Mouse (Mus musculus): ENCODE data around the gene Epb41l1. TPM values are rescaled to one million over a fixed set of nuclear protein-coding genes. Genes with fewer than 3 reads are reported as not detected.
"Not testable (repeated sequence)": the region's sequence is repeated elsewhere in the genome, so short reads cannot be mapped to it uniquely, and the experiment has no call there.

Epb41l1 gene
- polyA plus RNA-seq, 1 experiment from 2014 or later = 3.1 TPM

DNA sequence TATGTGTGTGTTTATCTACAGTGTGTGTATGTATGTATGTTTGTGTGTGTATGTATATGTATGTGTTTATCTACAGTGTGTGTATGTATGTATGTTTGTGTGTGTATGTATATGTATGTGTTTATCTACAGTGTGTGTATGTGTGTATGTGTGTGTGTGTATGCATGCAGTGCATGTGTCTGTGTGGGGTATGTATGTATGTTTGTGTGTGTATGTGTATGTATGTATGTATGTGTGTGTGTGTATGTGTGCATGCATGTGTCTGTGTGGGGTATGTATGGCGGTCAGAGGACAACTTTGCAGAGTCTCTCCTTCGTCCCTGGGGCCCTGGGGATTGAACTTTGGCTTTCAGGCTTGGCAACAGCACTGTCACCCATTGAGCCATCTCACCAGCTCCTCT is 96.0 kb downstream of the Epb41l1 start:
- H3K4me3 ChIP-seq (ENCODE audit: low read depth, low read length); H3K9me3 ChIP-seq (ENCODE audit: control insufficient read depth, low read length); DNase-seq (ENCODE audit: low spot score, missing footprints); H3K9ac ChIP-seq (ENCODE audit: low read length); H3K4me2 ChIP-seq; H3K36me3 ChIP-seq (ENCODE audit: control insufficient read depth, insufficient read depth, low read length); H3K27me3 ChIP-seq (ENCODE audit: control insufficient read depth, insufficient read depth, low read length); H3K4me1 ChIP-seq (ENCODE audit: control insufficient read depth, insufficient read depth, low read length); H3K27ac ChIP-seq (ENCODE audit: low read depth, low read length): not testable (repeated sequence)
- 83% methylated on average over 2 of the region's 2 CpGs for WGBS
- ATAC-seq (ENCODE audit: low FRiP score) = 0 out of 2 replicates have a peak, but pooled peaks have one; percentile 58

DNA sequence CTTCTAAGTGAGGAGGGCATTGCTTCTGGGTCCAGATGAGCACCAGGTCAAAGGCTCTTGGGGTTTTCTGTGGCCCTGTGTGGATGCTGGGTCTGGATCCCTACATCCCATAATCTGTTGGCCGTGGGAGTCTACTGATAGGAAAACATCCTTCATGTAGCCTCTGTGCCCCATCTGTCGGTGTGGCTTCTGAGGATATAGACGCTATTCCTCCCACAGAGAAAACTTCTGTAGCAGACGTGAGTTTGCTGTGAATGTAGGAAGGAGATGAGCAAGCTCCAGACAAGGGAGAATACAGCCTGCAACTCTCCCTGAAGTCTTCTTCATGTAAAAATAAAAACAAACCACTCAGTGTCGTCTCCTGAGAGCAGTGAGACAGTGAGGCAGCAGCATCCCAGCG is 97.6 kb downstream of the Epb41l1 start:
- no peak for DNase-seq (ENCODE audit: low spot score, missing footprints)
- no peak overlapping the region for H3K4me2 ChIP-seq
- H3K27me3 ChIP-seq (ENCODE audit: control insufficient read depth, insufficient read depth, low read length) = no peaks in the 10 kb centered on the region
- no peak overlapping the region for H3K27ac ChIP-seq (ENCODE audit: low read depth, low read length)
- H3K9ac ChIP-seq (ENCODE audit: low read length) = no peak overlapping the region
- H3K9me3 ChIP-seq (ENCODE audit: control insufficient read depth, low read length) = no peaks in the 10 kb centered on the region
- H3K4me1 ChIP-seq (ENCODE audit: control insufficient read depth, insufficient read depth, low read length) = no peaks in the 10 kb centered on the region
- 88% methylated on average over 6 of the region's 6 CpGs for WGBS
- ATAC-seq (ENCODE audit: low FRiP score) = no peak
- no peak overlapping the region for H3K4me3 ChIP-seq (ENCODE audit: low read depth, low read length)
- 0 out of 2 replicates have a peak, but pooled peaks cover 3% of the 10 kb centered on the region for H3K36me3 ChIP-seq (ENCODE audit: control insufficient read depth, insufficient read depth, low read length)

- ATAC-seq (ENCODE audit: low FRiP score) = no peak
- 89% methylated on average over 5 of the region's 5 CpGs for WGBS
Measured at GRCm38 (mm10) chr2:156519584-156519983, 98.9 kb downstream of the Epb41l1 start.

DNA sequence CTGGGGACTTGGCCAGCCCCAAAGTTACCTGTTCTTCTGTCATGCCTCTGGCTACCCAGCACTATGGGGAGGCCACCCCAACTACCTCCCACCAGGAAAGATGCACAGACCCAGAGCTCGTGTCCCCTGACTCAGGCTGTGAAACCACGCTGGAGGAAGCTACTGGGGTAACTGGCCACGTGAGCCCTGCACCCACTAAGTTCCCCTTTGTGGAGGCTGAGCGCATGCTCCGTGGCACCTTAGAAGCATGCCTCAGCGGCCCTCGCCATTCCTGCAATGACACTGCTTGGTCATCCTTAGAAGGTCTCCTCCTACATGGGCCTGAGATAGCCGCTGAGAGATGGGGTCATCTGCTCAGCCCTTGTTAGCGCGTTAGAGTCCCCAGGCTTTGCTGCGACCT is 102.3 kb downstream of the Epb41l1 start:
- Histone ChIP-seq H3K4me3 (ENCODE audit: low read depth, low read length) (no peak overlapping the region), H3K4me1 (ENCODE audit: control insufficient read depth, insufficient read depth, low read length) (0 out of 2 replicates have a peak, but pooled peaks cover 2% of the 10 kb centered on the region), H3K9me3 (ENCODE audit: control insufficient read depth, low read length) (no peaks in the 10 kb centered on the region), H3K27me3 (ENCODE audit: control insufficient read depth, insufficient read depth, low read length) (no peaks in the 10 kb centered on the region), H3K27ac (ENCODE audit: low read depth, low read length) (no peak overlapping the region), H3K4me2 (no peak overlapping the region), H3K9ac (ENCODE audit: low read length) (no peak overlapping the region), H3K36me3 (ENCODE audit: control insufficient read depth, insufficient read depth, low read length) (0 out of 2 replicates have a peak, but pooled peaks cover 3% of the 10 kb centered on the region)
- 86% methylated on average over 11 of the region's 11 CpGs for WGBS
- ATAC-seq (ENCODE audit: low FRiP score) = no peak
- DNase-seq (ENCODE audit: low spot score, missing footprints) = no peak

More at GRCm38 (mm10) chr2:156519584-156519983, 98.9 kb downstream of the Epb41l1 start:
- no peaks in the 10 kb centered on the region for H3K9me3 ChIP-seq (ENCODE audit: control insufficient read depth, low read length)
- H3K4me3 ChIP-seq (ENCODE audit: low read depth, low read length) = no peak overlapping the region
- H3K36me3 ChIP-seq (ENCODE audit: control insufficient read depth, insufficient read depth, low read length) = 0 out of 2 replicates have a peak, but pooled peaks cover 3% of the 10 kb centered on the region
- no peak overlapping the region for H3K4me2 ChIP-seq
- H3K9ac ChIP-seq (ENCODE audit: low read length) = no peak overlapping the region
- no peak for DNase-seq (ENCODE audit: low spot score, missing footprints)
- no peaks in the 10 kb centered on the region for H3K27me3 ChIP-seq (ENCODE audit: control insufficient read depth, insufficient read depth, low read length)
- H3K27ac ChIP-seq (ENCODE audit: low read depth, low read length) = no peak overlapping the region
- H3K4me1 ChIP-seq (ENCODE audit: control insufficient read depth, insufficient read depth, low read length) = 0 out of 2 replicates have a peak, but pooled peaks cover 2% of the 10 kb centered on the region

DNA sequence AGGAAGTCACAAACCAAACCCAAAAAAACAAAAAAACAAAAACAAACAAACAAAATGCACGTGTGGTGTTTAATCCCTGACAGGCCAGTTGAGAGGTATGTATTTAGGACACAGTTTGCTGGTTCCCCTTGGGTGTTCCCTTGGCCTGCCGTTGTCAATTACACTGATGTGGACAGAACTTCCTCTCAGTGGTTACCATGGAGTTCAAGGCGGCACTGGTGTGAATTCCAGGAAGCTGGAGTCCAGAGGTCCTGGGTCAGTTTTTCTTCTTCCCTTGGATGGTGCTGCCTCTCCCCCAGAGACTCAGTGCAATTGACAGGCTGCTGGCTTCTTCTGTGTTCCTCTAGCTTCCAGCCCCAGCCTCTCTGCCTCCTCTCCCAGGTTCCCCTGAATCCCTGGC is 103.4 kb downstream of the Epb41l1 start:
- WGBS = 32% methylated on average over 3 of the region's 3 CpGs
- DNase-seq (ENCODE audit: low spot score, missing footprints) = no peak
- H3K4me2 ChIP-seq = no peak overlapping the region

GRCm38 (mm10) chr2:156529726-156530125 is 109.0 kb downstream of the Epb41l1 start:
- WGBS = 66% methylated on average over 2 of the region's 2 CpGs

More for the DNA sequence above, 103.4 kb downstream of the Epb41l1 start:
- no peak overlapping the region for H3K27ac ChIP-seq (ENCODE audit: low read depth, low read length)
- no peak overlapping the region for H3K4me3 ChIP-seq (ENCODE audit: low read depth, low read length)
- H3K4me1 ChIP-seq (ENCODE audit: control insufficient read depth, insufficient read depth, low read length) = 0 out of 2 replicates have a peak, but pooled peaks cover 2% of the 10 kb centered on the region
- ATAC-seq (ENCODE audit: low FRiP score) = no peak
- no peaks in the 10 kb centered on the region for H3K36me3 ChIP-seq (ENCODE audit: control insufficient read depth, insufficient read depth, low read length)
- H3K27me3 ChIP-seq (ENCODE audit: control insufficient read depth, insufficient read depth, low read length) = no peaks in the 10 kb centered on the region
- no peak overlapping the region for H3K9ac ChIP-seq (ENCODE audit: low read length)
- no peaks in the 10 kb centered on the region for H3K9me3 ChIP-seq (ENCODE audit: control insufficient read depth, low read length)

DNA sequence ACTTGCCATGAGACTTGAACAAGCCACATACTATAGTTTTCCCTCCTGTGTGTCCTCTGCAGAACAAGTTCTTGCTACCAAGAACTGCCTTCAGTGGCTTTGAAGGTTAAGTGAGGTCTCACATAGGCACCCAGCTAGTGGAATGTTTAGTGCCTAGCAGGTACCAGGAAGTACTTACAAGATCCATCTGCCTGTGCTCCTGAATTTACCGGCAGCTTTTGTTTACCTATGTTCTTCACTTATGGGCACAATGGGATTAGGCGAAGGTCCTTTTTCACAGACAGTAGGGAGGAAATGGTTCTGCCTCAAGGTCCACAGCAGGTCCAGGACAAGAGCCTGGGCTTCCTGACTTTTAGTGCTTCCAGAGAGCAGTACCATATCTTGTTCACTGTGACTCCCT is 112.5 kb downstream of the Epb41l1 start:
- ATAC-seq (ENCODE audit: low FRiP score) (no peak), DNase-seq (ENCODE audit: low spot score, missing footprints) (no peak)
- Histone ChIP-seq H3K4me3 (ENCODE audit: low read depth, low read length) (no peak overlapping the region), H3K27ac (ENCODE audit: low read depth, low read length) (no peak overlapping the region), H3K4me1 (ENCODE audit: control insufficient read depth, insufficient read depth, low read length) (no peaks in the 10 kb centered on the region), H3K9ac (ENCODE audit: low read length) (no peak overlapping the region), H3K27me3 (ENCODE audit: control insufficient read depth, insufficient read depth, low read length) (no peaks in the 10 kb centered on the region), H3K9me3 (ENCODE audit: control insufficient read depth, low read length) (no peaks in the 10 kb centered on the region), H3K36me3 (ENCODE audit: control insufficient read depth, insufficient read depth, low read length) (no peaks in the 10 kb centered on the region), H3K4me2 (no peak overlapping the region)
- 81% methylated on average over 2 of the region's 2 CpGs for WGBS

More at GRCm38 (mm10) chr2:156529726-156530125, 109.0 kb downstream of the Epb41l1 start:
- Histone ChIP-seq H3K4me3 (ENCODE audit: low read depth, low read length) (no peak overlapping the region), H3K9ac (ENCODE audit: low read length) (no peak overlapping the region), H3K27me3 (ENCODE audit: control insufficient read depth, insufficient read depth, low read length) (no peaks in the 10 kb centered on the region), H3K27ac (ENCODE audit: low read depth, low read length) (no peak overlapping the region), H3K36me3 (ENCODE audit: control insufficient read depth, insufficient read depth, low read length) (no peaks in the 10 kb centered on the region), H3K4me2 (no peak overlapping the region), H3K4me1 (ENCODE audit: control insufficient read depth, insufficient read depth, low read length) (no peaks in the 10 kb centered on the region), H3K9me3 (ENCODE audit: control insufficient read depth, low read length) (no peaks in the 10 kb centered on the region)
- DNase-seq (ENCODE audit: low spot score, missing footprints) (peak; percentile 90), ATAC-seq (ENCODE audit: low FRiP score) (no peak)

DNA sequence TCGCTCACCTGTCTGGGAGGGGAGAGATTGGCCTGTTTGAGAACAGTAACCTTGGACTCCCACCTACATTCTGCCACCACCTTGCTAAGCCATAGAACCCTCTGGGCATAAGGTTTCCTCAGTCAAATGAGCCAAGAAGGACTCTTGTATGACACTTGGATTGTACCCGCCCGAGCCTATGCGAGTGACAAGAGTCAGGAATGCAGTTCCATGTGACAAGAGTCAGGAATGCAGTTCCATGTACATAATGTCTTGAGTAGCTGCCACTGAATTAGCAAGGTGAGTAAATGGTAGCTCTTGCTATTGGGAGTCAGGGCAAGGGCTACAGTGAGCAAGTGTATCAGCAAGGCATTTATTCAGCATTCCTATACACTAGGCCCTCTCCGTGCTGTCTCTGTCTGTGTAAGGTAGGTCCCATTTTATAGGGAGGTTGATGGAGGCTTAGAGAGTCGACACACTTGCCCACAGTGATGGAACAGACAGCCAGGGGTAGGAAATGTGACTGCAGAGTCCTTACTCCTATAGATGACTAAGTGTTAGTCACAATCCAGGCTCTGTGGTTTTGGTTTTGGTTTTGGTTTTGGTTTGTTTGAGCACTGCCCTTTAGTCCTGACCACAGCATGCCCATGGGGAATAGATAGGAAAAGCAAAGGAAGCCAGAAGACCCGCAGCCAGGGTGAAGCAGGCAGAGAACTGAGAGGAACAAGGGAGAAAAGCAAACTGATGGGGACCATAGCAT is 118.3 kb downstream of the Epb41l1 start:
- Histone ChIP-seq H3K4me2 (no peak overlapping the region), H3K27ac (ENCODE audit: low read depth, low read length) (no peak overlapping the region), H3K9ac (ENCODE audit: low read length) (no peak overlapping the region), H3K4me1 (ENCODE audit: control insufficient read depth, insufficient read depth, low read length) (no peaks in the 10 kb centered on the region), H3K27me3 (ENCODE audit: control insufficient read depth, insufficient read depth, low read length) (no peaks in the 10 kb centered on the region), H3K9me3 (ENCODE audit: control insufficient read depth, low read length) (no peaks in the 10 kb centered on the region), H3K36me3 (ENCODE audit: control insufficient read depth, insufficient read depth, low read length) (no peaks in the 10 kb centered on the region), H3K4me3 (ENCODE audit: low read depth, low read length) (no peak overlapping the region)
- DNase-seq (ENCODE audit: low spot score, missing footprints) = no peak
- no peak for ATAC-seq (ENCODE audit: low FRiP score)
- 85% methylated on average over 7 of the region's 7 CpGs for WGBS

DNA sequence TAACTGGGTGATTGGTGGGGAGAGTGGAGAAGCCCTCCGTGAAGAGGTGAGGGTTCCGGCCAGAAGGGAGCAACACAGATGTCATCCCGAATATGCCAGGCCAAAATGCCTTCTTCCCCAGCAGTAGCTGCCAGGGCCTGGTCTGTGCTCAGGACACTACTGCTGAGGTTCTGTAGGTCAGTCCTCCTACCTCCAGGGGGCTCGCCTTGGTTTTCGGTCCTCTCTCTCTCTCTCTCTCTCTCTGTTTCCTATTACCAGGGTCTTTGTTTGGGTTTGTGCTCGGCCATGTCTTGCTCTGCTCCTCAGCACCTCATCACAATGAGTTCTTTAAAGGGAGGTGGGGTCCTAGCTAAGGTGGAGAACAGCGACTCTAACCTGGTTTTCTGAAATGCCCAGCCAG is 120.3 kb downstream of the Epb41l1 start:
- H3K4me1 ChIP-seq (ENCODE audit: control insufficient read depth, insufficient read depth, low read length) = no peaks in the 10 kb centered on the region
- H3K27me3 ChIP-seq (ENCODE audit: control insufficient read depth, insufficient read depth, low read length) = no peaks in the 10 kb centered on the region
- H3K4me2 ChIP-seq = no peak overlapping the region
- H3K9ac ChIP-seq (ENCODE audit: low read length) = no peak overlapping the region
- ATAC-seq (ENCODE audit: low FRiP score) = no peak
- DNase-seq (ENCODE audit: low spot score, missing footprints) = no peak
- WGBS = 81% methylated on average over 7 of the region's 7 CpGs
- no peaks in the 10 kb centered on the region for H3K9me3 ChIP-seq (ENCODE audit: control insufficient read depth, low read length)
- H3K4me3 ChIP-seq (ENCODE audit: low read depth, low read length) = no peak overlapping the region
- no peak overlapping the region for H3K27ac ChIP-seq (ENCODE audit: low read depth, low read length)
- H3K36me3 ChIP-seq (ENCODE audit: control insufficient read depth, insufficient read depth, low read length) = no peaks in the 10 kb centered on the region

All from midbrain, embryonic 11.5 days (tissue).